15 mouse cellular contexts compared by ENCODE assay signal in the genomic region with DNA sequence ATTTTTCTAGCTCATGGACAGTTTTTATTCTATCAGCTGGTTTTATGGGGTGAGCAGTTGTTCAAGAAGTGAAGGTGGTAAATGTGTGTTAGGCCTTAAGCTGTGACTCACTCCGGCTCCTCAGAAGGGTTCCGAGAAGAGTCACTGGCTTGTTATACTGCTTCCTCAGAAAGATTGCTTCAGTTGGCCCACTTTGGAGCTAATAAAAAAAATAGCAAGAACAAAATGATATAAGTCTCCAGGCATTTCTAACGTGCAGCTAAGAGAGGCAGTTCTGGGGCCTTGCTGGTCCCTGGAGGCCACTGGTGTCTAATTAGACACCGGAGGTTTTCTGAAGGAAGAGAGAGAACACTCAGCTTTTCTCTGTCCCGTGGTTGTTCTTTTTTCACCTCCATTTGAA.
"Had no signal": no experiment of that assay in that cellular context is flagged by ENCODE, and none has a peak within 500 bp of the region (broad histone marks: within the 10 kb centered on the region; RNA-seq: fewer than 3 reads in every experiment).

No protein-coding gene starts in this region.

- H3K36me3 ChIP-seq: limb, embryonic 13.5 days; liver, embryonic 13.5 days; midbrain, embryonic 13.5 days; neural tube, embryonic 15.5 days had no signal

- H3K4me1 ChIP-seq: midbrain, embryonic 13.5 days; neural tube, embryonic 15.5 days had no signal

- H3K4me3 ChIP-seq: limb, embryonic 13.5 days; liver, embryonic 13.5 days; midbrain, embryonic 13.5 days; myocyte; neural tube, embryonic 15.5 days had no signal

- H3K4me2 ChIP-seq: limb, embryonic 13.5 days; liver, embryonic 13.5 days; midbrain, embryonic 13.5 days; neural tube, embryonic 15.5 days had no signal

- H3K9ac ChIP-seq: limb, embryonic 13.5 days; liver, embryonic 13.5 days; midbrain, embryonic 13.5 days; neural tube, embryonic 15.5 days had no signal

- DNase-seq: kidney, adult 8-10 months; kidney, postnatal 36 days; layer of hippocampus, adult 9-11 months; layer of hippocampus, postnatal 36 days; liver, embryonic 13.5 days; lung, adult 18-20 months; spleen, adult 18-20 months; thymus, adult 18-20 months; thymus, postnatal 14 days had no signal

- H3K9me3 ChIP-seq: limb, embryonic 13.5 days; midbrain, embryonic 13.5 days; neural tube, embryonic 15.5 days had no signal

- H3K27me3 ChIP-seq: limb, embryonic 13.5 days; liver, embryonic 13.5 days; midbrain, embryonic 13.5 days; neural tube, embryonic 15.5 days had no signal

- H3K27ac ChIP-seq: kidney, postnatal 0 days; limb, embryonic 13.5 days; liver, embryonic 13.5 days; midbrain, embryonic 13.5 days; neural tube, embryonic 15.5 days had no signal

- ATAC-seq: intestine, postnatal 0 days; midbrain, embryonic 13.5 days had no signal
